Mouse (Mus musculus): Measurements from ENCODE around the gene Siae.

Siae gene

DNA sequence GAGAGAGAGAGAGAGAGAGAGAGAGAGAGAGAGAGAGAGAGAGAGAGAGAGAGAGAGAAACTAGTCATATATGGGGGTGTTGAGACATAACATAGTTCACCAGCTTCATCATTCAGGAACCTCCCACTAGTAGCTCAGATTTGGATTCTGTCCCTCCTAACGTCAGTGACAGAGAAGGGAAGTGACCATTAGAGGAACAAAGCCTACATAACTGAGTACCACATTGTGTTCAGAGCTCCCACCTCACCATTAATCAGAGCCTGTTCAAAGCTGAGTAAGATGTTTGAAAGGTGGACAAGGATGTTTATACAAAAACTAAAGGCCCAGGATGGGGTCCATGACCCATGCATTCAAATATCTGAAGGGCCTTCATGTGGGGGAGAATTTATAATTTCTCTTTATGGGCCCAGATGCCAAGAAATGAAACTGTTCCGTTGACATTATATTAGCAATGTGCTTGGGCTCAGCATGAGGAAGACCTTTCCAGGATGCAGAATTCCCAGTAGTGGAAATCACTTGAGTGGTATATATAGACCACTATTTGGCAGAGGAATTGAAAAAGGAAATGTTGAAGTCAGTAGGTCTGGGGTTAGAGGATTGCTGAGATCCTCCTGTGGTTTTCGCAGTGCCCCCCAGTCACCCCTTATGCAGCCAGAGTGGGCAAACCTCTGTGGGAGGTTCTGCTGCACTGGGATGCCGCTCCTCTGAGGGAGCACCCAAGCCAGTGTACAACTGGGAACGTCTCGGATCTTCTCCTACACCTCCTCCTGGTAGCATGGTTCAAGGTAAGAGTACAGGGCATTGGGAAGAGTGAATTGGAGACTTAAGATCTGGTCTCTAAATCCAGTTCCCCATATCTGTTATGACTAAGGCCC is 14.6 kb upstream of the Siae start:
- no peak for DNase-seq (ENCODE audit: low spot score in 2 of 2)

DNA sequence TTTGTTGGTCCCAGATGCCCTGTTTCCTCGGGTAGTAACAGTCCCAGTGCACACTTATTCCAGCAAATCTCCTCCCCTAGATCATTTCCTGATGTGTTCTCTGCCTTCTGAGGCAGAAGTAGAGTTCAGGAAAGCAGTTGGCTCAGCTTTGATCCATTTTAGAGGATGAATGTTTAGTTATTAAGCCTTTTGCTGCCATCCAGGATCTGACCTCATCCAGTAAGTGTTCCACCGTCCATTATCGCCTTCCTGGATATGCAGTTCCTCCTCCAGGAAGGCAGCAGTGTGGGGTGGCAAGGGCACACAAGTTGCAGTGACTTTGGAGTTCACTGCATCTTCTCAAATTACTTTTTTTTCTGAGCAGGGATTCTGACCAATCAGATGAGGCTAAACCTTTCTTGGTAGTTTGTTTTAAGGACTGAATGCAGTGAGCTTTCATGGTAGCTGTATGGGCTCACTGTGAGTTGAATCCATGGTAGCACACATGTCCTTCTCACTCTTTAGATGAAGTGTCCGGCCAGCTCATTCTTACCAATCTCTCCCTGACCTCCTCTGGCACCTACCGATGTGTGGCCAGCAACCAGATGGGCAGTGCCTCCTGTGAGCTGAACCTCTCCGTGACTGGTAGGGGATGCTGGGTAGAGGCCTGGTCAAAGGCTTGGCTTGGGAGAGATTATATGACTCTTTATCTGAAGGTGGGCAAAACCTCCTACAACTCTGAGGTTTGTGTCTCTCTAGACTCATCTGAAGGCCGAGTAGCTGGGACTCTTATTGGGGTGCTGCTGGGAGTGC is 13.5 kb upstream of the Siae start:
- DNase-seq (ENCODE audit: low spot score in 2 of 2): no peak

DNA sequence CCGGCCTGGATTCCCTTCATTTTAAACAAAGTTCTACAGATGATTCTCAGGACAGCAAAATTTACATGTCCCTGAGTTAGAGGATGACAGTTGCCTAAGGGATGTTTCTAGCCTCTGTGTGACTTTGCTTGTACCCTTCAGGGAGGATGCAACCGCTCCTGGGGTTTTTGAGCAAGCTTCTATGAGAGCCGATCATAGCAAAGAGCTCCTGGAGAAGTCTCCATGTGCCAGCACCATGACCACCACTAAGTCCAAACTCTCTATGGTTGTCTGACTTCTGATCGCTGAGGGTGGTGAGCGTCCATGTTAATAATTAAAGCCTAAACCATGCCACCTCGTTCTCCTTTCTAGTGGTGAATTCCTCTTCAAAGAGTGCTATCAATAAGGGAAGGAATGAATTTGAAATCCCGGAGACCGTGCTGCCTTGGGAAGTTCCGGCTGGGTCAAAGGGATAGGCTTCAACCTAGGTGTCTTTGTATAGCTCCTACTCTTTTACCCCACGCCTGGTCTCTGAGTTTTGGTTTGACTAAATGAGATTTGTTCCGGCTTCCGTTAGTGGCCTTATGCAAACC is 11.5 kb upstream of the Siae start:
- DNase-seq (ENCODE audit: low spot score in 2 of 2): no peak

DNA sequence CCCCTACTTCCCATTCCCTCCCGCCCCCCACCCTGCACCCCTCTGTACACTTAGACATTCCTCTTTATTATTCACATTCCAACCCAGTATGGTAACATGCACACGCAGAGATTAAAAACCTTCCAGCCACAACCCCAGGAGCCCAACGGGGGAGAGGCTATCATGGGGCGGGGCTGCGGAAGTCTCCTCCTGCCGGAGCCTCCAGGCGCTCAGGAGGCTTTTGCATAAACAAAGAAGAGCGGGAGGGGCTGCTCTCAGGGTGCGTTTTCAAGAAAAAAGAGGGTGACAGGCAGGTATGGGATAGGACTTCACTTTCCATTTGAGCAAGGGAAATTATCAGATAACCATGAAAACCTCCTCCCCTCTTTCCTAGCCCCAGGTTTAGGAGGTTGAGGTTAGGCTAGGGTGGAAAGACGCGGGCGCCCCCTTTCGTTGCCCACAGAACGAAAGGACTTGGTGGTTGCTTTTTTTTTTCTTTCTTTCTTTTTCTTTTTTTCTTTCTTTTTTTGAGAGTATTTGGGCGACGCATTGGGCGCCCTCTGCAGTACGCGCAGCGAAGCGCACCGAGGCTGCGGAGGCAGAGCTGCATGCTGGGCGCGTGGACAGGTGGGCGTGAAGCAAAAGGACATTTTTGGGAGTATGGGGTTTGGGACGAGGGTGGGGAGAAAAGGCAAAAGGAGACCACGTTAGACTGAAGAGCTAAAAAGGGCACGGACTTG is 10.9 kb upstream of the Siae start:
- peak; percentile 38 to 57 for DNase-seq (ENCODE audit: low spot score in 2 of 2)

DNA sequence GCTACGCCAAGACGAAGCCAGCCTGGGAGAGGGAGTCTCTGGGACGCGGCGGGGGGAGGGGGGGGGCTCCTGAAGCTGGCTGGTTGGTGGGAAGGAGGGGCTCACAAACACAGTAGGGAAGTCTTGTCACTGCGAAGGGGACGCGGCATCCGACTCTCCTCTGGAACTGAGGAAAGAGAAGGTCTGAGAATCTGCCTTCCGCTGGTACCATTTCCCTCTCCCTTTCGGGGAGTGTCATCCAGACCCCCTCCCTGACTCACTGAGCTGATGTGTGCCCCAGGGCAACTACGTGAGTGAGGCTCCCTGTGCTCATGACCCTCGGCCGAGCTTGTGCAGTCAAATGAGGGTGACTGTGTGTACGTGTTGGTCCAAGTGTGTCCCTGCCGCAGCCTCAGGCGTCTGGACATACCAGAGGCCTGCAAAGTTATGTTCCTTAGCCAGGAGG is 10.3 kb upstream of the Siae start:
- no peak for DNase-seq (ENCODE audit: low spot score in 2 of 2)

DNA sequence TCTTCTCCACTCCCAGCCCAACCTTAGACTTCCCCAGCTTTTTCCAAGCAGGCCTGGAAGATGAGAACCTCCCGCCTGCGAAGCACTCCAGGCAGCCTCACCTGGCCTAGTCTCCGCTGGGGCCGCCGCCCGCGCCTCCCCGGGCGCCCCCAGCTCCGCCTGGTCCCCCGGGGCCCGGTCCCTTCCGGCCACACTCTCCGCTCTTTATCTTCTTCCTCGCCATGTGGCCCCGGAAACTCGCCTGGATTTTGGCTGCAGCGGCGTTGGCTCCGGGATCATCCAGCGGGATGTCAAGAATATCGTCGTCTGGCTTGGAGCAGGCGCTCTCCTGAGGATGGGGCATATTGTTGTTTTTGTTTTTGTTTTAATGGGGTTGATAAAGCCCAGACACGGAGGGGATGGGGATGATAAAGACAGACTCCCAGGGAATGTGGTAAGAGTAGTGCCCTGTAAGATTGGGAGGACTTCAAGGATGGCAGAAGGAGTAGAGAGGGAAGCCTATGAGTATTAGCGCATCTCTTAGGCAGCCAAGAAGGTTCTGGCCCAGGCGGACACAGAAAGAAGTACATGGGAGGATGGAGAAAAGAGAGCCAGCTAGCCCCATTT is 9.5 kb upstream of the Siae start:
- no peak for DNase-seq (ENCODE audit: low spot score in 2 of 2)

DNA sequence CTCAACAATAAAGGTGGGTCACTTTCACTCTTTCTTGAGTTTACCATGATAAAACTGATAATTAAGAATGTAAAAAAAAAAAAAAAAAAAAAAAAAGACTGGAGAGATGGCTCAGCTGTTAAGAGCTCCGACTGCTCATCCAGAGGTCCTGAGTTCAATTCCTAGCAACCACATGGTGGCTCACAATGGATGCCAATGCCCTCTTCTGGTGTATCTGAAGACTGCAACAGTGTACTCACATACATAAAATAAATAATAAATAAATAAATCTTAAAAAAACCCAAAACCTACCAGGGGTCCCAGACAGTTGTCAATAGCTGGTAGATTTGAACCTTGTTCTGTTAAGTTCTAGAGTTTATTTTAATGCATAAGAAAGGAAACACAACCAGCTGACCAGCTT is 8.6 kb upstream of the Siae start:
- DNase-seq (ENCODE audit: low spot score in 2 of 2): no peak

DNA sequence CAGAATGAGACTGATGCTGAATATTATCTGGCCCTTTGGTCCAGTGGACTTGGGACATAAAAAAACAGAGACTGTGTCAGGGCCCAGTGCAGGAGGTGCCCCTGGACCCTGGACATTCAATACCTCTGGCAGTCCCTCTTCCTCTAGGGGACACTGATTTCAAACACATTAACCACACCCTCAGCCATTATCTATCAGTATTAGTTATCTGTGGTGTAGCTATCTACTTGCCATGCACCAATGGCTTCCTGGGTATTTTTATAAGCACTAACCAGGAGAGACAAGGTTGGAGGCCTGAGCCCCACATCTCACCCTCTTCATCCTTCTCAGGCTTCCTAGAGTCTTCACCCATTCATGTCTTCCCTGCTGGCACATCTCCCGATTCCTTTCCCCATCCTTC is 5.1 kb upstream of the Siae start:
- no peak for DNase-seq (ENCODE audit: low spot score in 2 of 2)

DNA sequence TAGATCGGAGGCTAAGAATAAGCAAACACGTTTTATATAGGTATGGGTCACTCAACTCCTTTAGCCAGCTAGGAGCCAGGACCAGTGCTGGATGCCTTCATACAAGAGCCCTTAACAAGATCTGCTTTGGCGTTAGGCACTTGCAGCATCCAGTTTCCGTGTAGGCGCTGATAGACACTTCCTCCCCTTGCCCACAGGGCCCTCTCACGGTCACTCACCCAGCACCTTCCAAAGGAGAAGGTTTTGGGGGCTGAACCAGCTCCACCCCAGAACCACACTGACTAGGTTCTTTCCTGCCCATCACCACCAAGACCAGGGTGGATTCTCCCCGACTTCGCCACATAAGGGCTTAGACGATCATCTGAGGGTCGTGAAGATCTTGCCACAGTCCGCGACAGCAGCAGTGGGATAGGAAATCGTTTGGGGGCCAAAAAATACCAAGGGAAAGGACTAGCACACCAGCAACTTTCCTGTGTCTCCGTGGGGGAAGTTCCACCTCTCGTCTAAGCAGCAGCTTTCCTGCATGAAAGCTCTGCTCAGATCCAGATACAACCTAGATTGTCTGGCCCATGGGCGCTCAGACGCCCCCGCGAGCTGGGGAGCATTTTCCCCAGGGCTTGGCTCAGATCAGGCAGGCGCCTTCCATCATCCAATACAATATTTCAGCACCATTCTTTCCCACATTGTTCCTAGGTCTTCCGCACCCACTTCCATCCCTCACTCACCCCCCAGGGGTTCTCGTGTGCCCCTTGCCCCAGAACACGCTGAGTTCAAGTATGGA is 3.6 kb upstream of the Siae start:
- DNase-seq (ENCODE audit: low spot score in 2 of 2): no peak

DNA sequence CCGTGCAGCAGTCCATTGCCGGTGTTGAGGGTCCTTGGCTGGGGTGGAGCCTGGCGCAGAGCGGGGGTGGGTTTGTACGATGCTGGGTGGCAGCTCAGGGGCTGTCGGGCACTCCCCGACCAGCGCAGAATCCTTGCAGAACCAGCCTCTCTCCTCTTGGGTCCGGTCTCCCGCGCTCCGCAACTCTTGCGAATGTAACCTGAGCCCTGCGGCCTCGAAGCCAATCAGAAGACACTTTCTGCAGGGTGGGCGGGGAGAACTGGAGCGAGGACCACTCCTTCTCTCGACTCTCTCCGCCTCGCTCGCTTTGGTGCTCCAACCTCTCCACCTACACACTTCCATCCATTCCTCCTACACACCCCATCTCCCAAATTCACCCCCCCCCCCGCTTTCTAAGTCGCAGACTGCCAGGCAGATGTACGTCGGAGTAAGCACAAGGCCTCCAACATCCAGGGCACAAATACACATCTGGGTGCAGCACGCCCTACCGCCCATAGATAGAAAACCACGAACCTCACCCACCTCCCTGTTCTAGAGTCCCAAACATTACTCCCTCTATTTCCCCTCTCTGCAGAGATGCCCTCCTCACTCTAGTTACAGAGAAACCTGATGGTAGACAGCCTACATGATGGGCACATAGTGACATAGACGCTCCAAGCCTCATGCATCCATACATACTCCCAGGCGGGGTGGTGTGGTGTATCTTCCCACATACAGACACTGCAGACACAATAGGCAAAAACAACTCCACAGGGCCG is 2.8 kb upstream of the Siae start, which contains the start of gene Nrgn:
TSS of gene Nrgn (minus strand) at position 369 of the 758 bp plus-strand sequence.
- peak; percentile 22 to 56 for DNase-seq (ENCODE audit: low spot score in 2 of 2)

DNA sequence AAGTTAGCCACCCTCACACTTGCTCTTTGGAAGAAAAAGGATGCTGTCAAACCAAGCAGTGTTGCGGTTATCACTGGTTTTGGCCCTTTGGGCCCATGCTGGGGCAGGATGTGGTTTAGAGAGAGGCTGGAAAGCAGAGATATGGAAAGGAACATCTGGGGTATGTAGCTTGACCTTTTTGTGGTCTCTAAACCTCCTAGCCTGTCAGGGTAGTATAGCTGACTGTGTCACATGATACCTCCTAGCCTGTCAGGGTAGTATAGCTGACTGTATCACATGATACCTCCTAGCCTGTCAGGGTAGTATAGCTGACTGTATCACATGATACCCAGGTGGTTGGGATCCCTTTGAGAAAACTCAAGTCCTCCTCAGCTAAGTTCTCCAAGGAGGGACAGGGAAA is 1.2 kb upstream of the Siae start:
- DNase-seq (ENCODE audit: low spot score in 2 of 2): no peak

DNA sequence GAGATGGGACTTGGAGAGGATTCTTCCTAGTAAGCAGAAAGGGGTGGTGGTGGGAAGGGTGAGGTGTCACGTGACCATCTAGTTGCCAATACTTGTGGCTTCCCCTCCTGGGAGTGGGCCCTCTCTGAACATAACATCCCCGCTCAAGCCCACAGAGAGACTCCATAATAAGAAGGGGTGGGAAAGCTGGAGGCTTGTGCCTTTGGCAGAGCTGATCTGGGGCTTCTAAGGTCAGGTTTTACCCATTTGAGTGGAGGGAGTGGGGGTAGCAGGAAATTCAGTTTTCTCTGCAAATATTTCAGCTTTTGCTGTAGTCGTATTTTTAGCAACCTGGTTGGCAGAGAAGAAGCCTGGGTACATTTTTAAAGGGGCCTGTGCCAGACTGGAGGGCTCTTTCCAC is 868 bp downstream of the Siae start:
- DNase-seq (ENCODE audit: low spot score in 2 of 2): no peak

DNA sequence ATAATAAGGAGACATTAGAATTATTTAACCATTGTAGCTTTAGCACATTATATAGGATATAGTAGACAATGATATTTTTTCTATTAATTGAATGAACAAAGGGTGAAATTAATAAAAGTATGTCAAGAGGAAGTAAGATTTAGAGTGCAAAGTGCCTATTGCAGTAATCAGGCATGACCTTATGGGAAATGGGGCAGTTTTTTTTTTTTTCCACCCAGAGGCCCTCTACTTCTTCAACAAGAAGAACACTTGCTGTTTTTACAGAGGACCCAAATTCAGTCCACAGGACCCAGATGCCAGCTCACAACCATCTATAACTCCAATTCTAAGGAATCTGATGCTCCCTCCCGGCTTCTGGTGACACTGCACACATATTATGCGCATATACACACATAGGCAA is 5.1 kb downstream of the Siae start:
- no peak for DNase-seq (ENCODE audit: low spot score in 2 of 2)

DNA sequence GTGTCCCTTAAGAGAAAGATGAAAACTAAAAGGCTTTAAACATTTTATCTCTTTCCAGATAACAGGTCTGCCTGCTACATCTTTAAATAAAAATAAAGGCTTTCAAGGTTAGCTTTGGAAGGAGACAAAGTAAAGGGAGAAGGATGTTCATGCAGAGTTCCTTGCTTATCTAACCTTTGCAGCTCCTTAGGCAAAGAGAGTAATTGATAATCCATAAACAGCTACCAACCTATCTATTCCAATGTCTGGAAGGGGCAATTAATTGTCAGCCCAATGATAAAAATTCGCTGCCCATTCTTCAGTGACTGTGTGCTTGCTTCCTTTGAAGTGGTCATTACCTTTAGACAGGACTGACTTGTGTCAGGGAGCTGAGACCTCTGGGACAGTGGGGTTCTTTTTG is 8.3 kb downstream of the Siae start:
- no peak for DNase-seq (ENCODE audit: low spot score in 2 of 2)

DNA sequence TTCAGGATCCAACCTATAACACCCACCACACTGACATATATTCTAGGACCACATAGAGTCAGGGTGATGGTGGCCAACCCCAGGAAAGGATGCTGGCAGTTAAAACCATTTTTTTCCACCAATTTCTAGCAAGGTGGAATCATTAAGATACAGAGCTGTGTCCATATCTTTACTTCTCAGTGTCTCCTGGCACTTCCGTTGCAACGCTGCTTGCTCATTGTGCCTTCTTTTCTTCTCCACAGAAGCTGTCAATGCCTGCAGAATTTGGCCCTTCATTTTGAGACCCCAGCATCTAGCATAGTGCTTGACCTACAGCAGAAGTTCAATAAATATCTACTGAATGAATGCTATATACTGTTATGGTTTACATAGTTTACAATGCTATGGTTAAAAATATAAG is 11.5 kb downstream of the Siae start:
- DNase-seq (ENCODE audit: low spot score in 2 of 2): no peak

DNA sequence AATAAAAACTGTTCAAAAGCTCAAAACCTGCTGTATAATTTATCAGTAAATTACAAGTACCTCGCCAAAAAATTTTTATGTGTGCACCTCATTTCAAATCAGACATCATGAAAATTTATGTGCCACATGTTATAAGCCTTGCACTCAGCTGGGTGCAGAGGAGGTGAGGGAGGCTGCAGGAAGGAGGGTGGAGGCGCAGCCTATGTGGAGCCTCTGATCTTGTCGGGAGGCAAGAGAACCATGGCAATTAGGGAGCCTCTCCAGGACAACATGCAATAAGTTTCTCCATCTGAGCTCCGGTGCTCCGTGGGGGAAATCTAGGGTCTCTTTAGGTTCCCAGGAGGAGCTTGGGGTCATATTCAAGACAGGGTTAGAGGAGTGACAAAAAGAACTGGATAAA is 12.0 kb downstream of the Siae start:
- DNase-seq (ENCODE audit: low spot score in 2 of 2): no peak

DNA sequence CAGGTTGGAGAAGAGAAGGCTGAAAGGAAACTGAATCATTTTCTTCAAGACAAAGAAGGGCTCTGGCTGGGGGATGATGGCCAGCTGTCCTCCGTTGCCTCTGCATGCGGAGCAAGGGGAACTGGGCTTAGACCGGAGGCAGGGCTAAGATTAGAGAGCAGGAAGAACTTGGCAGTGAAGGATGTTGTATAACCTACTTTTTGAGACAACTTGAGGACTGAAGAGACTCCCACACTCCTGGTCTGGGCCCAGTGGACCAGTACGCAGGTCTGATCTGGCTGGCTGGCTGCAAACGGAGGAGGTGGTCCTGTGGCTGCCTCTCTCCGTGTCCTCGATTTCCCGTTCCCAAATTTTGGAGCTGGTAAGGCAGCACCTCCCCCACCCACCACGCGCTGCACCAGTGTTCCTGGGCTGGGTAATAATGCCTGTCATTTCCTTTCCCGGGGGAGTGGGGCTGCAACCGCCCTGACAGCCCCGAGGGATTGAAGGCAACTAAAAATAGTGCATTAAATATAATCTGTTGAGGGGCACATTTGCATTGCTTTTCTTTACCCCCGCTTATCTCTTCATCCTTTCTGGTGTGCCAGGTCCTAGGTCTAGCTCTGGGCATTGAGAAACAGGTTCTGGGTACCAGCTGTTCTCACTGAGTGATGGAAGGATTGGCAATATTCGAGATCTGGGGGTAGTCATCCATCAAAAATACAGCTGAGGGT is 12.6 kb downstream of the Siae start:
- no peak for DNase-seq (ENCODE audit: low spot score in 2 of 2)

DNA sequence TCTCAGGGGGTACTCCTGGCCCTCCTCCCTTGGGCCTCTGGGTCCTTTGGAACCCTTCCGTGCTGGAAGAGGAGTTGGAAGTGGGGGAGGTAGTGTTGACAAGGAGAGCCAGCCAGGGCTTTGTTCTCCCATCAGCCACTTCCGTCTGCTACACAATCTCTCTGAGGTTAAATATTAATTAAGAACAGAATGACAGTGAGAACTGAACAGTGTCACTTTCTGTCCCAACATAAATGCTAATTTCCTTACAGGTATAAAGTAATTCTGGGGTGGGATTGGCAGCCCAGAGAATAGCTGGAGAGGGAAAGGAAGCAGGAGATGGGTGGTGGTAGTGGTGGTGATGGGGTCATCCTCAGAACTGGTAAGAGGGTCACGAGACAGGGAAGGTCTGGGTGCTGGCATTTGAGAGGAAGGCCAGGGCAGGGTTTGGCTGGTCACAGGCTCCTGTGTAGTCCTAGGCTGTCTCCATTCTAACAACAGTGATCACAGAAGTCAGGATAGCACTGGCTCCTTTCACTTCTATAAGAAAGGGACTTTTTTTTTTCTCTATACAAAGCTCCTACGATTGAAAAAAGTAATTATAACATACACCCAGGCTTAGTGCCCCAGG is 13.2 kb downstream of the Siae start:
- no peak for DNase-seq (ENCODE audit: low spot score in 2 of 2)
